In the genomic region with DNA sequence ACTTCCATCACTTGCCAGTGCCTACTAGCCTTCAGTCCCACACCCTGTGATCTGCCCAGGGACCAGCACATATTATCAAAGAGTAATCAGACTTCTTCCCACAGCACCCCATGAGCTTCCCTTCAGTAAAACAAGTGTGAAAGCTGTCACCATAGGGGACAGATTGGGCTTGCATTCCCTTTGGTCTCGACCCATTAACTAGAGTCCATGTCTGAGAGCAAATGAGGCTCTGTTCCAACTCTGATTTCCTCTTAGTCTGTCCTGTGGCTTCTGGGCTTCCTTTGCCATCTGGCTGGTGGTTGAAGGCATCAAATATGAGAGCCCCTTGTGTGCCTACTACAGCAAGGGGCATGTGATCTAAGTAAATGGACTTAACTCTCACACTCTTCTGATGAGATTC, we compare ENCODE assay signal across 16 mouse cellular contexts.
A peak's percentile ranks its signal among the peaks of the same experiment; 100 is the strongest.
DNase-seq lines count a peak whose midpoint lies in the region; ATAC-seq lines count a peak whose summit lies in the region.
"Had no signal": no experiment of that assay in that cellular context is flagged by ENCODE, and none has a peak within 500 bp of the region (broad histone marks: within the 10 kb centered on the region; RNA-seq: fewer than 3 reads in every experiment).

No protein-coding gene starts in this region.

- ATAC-seq in cerebellum, adult (ENCODE audit: insufficient number of reproducible peaks, low FRiP score, low TSS enrichment): no peak
- ATAC-seq: forebrain, embryonic 15.5 days; intestine, postnatal 0 days had no signal

- DNase-seq in cerebellum, adult 11-12 months: peak; percentile 11
- no peak for DNase-seq in cerebellum, adult 11 months
- peak; percentile 14 for DNase-seq in cerebellum, adult 9-11 months
- DNase-seq in cerebellum, postnatal 10 days: peak; percentile 51 to 57
- DNase-seq in cerebellum, postnatal 36 days: peak; percentile 5 to 11
- no peak for DNase-seq in spleen, postnatal 14 days (ENCODE audit: low spot score in 2 of 2)
- no peak for DNase-seq in lung, postnatal 10 days
- DNase-seq: adrenal gland, adult 2 months; adrenal gland, postnatal 14 days; B cell, adult 2 months; embryo, embryonic 11 days; gastrocnemius, postnatal 25 days; kidney, adult 8-10 months had no signal

Comparison
In these comparisons a context has a peak if more than half of its experiments do, and no peak if none do; other contexts are left out.
1. DNase-seq: peak in cerebellum, adult 11-12 months (single experiment), cerebellum, adult 9-11 months (single experiment), cerebellum, postnatal 10 days (2 of 2) and cerebellum, postnatal 36 days (2 of 2); none in cerebellum, adult 11 months (single experiment), spleen, postnatal 14 days (0 of 2) and lung, postnatal 10 days (single experiment).